Mouse (Mus musculus): Measurements from ENCODE around the gene Slc1a2. TPM values are rescaled to one million over a fixed set of nuclear protein-coding genes. Genes with fewer than 3 reads are reported as not detected.

The Slc1a2 gene
- polyA plus RNA-seq, 1 experiment from 2014 or later, result 19.8 TPM

DNA sequence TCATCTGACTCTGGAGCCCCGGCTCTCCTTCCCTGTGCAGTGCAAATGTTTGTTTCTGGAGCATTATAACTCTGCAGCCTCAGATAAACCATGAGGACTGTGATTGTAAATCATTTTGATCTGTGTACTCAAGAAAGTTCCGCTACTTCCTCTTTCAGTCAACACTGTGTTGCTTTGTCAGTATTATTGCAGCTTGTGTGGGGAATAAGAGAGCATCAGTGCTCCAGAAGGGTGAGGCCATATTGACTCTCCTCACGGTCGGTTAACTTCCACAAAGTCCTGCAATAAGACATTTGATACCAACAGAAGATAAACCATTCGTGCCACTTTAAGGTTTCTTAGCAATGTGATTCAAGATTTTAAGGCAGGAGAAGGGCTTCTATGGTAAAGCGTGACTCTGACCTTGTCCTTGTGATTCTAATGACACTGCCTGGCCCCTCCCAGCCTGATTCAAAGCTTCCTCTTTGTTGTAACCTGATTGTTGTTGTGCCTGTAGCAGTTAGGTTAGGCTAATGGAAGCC, 156.9 kb downstream of the Slc1a2 start:
- Histone ChIP-seq H3K4me1 (replicated peaks; ENCODE audit: control insufficient read depth, insufficient read depth, low read length) (no peaks in the 10 kb centered on the region), H3K4me3 (ENCODE audit: low read depth, low read length) (no peak overlapping the region), H3K4me2 (replicated peaks; ENCODE audit: low read depth, low read length) (no peak overlapping the region), H3K27ac (ENCODE audit: low read depth, low read length) (no peak overlapping the region), H3K27me3 (ENCODE audit: control insufficient read depth, insufficient read depth, low read length) (no peaks in the 10 kb centered on the region), H3K36me3 (ENCODE audit: control insufficient read depth, insufficient read depth, low read length) (no peaks in the 10 kb centered on the region), H3K9ac (ENCODE audit: low read depth, low read length) (no peak overlapping the region), H3K9me3 (ENCODE audit: control insufficient read depth, low read length) (no peaks in the 10 kb centered on the region)
- ATAC-seq (ENCODE audit: low FRiP score), result no peak
- no peak for DNase-seq (ENCODE audit: low spot score)
- WGBS, result 79% methylated on average over 6 of the region's 6 CpGs

DNA sequence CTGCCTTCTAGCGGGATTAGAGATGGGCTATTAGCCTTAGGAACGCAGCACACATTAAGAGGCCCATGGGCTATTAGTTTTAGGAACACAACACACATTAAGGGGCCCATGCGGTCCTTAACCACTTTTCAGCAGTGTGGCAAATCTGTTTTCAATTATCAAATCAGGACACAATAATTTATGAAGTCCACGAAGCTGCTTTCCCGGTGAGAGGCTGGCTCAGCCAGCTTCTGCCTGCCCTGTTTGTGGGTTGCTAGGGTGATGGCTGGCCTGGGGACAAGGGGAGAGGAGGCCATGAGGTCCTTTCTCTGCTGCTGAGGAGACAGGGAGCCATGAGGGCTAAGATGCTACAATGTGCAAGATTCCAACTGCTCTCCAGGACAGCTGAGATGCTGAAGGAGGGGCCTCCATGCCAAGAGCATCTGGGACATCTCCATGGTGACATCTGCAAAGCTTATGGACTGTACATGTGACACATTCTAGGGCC, 161.8 kb downstream of the Slc1a2 start:
- Histone ChIP-seq H3K9me3 (ENCODE audit: control insufficient read depth, low read length) (no peaks in the 10 kb centered on the region), H3K9ac (ENCODE audit: low read depth, low read length) (no peak overlapping the region), H3K4me3 (ENCODE audit: low read depth, low read length) (no peak overlapping the region), H3K27me3 (ENCODE audit: control insufficient read depth, insufficient read depth, low read length) (no peaks in the 10 kb centered on the region), H3K27ac (ENCODE audit: low read depth, low read length) (no peak overlapping the region), H3K4me1 (replicated peaks; ENCODE audit: control insufficient read depth, insufficient read depth, low read length) (no peaks in the 10 kb centered on the region), H3K4me2 (replicated peaks; ENCODE audit: low read depth, low read length) (no peak overlapping the region), H3K36me3 (ENCODE audit: control insufficient read depth, insufficient read depth, low read length) (no peaks in the 10 kb centered on the region)
- WGBS, result 48% methylated on average over 5 of the region's 5 CpGs
- ATAC-seq (ENCODE audit: low FRiP score), result peak; percentile 81; the same call in 1 of the 2 replicates
- peak; percentile 31 for DNase-seq (ENCODE audit: low spot score)

DNA sequence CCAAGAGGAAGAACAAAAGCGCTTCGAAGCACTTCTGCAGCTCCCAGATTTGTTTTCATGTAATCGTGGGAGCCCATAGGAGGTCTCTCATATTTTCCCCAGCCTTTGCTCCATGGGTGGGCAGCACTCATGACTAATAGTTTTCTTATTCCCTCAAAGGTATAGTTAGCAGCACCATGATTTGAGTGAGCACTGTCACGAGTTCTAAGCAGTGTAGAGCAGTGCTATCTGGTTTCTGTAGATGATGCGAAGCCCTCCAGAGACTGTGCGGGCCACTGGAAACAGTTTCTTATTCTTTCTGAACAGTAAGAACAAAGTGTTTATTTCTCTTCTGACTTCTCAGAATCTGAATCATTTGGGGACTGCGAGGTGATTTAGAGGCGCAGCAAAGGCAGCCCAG, 162.3 kb downstream of the Slc1a2 start:
- Histone ChIP-seq H3K9ac (ENCODE audit: low read depth, low read length) (no peak overlapping the region), H3K4me3 (ENCODE audit: low read depth, low read length) (no peak overlapping the region), H3K27me3 (ENCODE audit: control insufficient read depth, insufficient read depth, low read length) (no peaks in the 10 kb centered on the region), H3K36me3 (ENCODE audit: control insufficient read depth, insufficient read depth, low read length) (no peaks in the 10 kb centered on the region), H3K4me1 (replicated peaks; ENCODE audit: control insufficient read depth, insufficient read depth, low read length) (no peaks in the 10 kb centered on the region), H3K27ac (ENCODE audit: low read depth, low read length) (no peak overlapping the region), H3K9me3 (ENCODE audit: control insufficient read depth, low read length) (no peaks in the 10 kb centered on the region), H3K4me2 (replicated peaks; ENCODE audit: low read depth, low read length) (no peak overlapping the region)
- DNase-seq (ENCODE audit: low spot score) (no peak), ATAC-seq (ENCODE audit: low FRiP score) (no peak)
- WGBS, result 85% methylated on average over 8 of the region's 8 CpGs

DNA sequence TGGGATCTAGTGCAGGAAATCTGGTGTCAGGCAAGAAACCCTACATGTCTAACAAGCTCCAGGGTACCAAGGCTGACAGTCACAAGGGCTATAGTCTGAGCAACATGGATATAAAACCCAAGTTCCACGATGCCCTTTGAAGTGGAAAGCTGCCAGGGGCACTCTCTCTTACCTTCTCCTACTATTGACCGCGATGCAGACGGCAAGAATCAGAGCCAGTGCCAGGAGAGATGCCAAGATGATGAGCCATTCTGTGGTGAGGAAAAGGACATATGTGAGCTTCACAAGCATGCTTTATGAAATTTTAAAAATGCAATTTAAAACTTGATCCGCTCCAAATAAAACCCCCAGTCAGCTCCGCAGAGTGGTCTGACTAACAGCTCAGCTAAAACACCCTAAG, 163.6 kb downstream of the Slc1a2 start:
- Histone ChIP-seq H3K9me3 (ENCODE audit: control insufficient read depth, low read length) (no peaks in the 10 kb centered on the region), H3K27me3 (ENCODE audit: control insufficient read depth, insufficient read depth, low read length) (no peaks in the 10 kb centered on the region), H3K27ac (ENCODE audit: low read depth, low read length) (no peak overlapping the region), H3K4me1 (replicated peaks; ENCODE audit: control insufficient read depth, insufficient read depth, low read length) (no peaks in the 10 kb centered on the region), H3K36me3 (ENCODE audit: control insufficient read depth, insufficient read depth, low read length) (no peaks in the 10 kb centered on the region), H3K4me2 (replicated peaks; ENCODE audit: low read depth, low read length) (no peak overlapping the region), H3K9ac (ENCODE audit: low read depth, low read length) (no peak overlapping the region), H3K4me3 (ENCODE audit: low read depth, low read length) (no peak overlapping the region)
- WGBS, result 93% methylated on average over 6 of the region's 6 CpGs
- no peak for DNase-seq (ENCODE audit: low spot score)
- no peak for ATAC-seq (ENCODE audit: low FRiP score)

DNA sequence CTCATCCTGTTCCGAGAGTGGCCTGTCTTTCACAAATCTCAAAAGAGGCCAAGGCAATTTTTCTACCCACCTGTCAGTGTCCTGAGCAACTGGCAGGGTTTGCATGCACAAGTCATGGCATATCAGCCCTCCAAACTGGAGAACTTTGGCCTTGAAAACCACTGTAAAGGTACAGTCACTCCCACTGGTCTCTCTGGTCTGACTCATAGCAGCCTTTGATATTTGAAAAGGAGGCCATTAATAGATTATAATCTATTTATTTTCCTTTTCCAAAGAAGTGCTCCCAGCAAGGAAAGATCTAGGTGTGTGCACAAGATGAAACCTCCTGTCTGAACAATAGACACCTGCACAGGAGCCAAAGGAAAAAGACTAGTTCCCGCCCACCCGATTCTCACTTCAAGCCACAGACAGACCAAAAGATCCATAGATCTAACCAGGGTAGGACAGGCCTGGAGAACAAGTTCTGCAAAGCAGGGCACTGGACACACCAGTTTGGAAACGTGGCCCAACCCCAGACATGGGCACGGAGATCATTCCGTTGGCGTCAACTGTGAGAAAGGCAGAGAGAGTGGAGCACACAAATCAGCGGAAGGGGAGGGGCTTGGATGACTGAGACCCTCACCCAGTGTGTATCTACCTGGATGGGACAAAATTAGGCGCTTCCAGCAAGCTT, 167.6 kb downstream of the Slc1a2 start:
- no peaks in the 10 kb centered on the region for H3K36me3 ChIP-seq (ENCODE audit: control insufficient read depth, insufficient read depth, low read length)
- 93% methylated on average over 9 of the region's 9 CpGs for WGBS
- DNase-seq (ENCODE audit: low spot score) (no peak), ATAC-seq (ENCODE audit: low FRiP score) (no peak)
- no peak overlapping the region for H3K9ac ChIP-seq (ENCODE audit: low read depth, low read length)
- H3K27me3 ChIP-seq (ENCODE audit: control insufficient read depth, insufficient read depth, low read length), result no peaks in the 10 kb centered on the region
- H3K4me3 ChIP-seq (ENCODE audit: low read depth, low read length), result no peak overlapping the region
- H3K27ac ChIP-seq (ENCODE audit: low read depth, low read length), result no peak overlapping the region
- H3K9me3 ChIP-seq (ENCODE audit: control insufficient read depth, low read length), result no peaks in the 10 kb centered on the region
- no peaks in the 10 kb centered on the region for H3K4me1 ChIP-seq (replicated peaks; ENCODE audit: control insufficient read depth, insufficient read depth, low read length)
- H3K4me2 ChIP-seq (replicated peaks; ENCODE audit: low read depth, low read length), result no peak overlapping the region

DNA sequence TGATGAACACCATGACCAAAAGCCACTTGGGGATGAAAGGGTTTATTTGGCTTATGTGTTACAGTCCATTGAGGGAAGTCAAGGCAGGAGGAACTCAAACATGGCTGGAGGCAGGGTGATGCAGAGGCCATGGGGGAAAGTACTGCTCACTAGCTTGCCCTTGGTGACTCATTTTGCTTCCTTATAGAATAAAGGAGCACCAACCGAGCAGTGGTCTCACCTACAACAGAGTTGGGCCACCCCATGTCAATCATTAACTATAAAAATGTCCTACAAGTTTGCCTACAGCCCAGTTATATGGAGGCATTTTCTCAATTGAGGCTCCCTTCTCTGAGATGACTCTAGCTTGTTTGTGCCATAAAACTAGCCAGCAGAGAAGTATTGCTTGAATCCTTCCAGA, 169.4 kb downstream of the Slc1a2 start:
- Histone ChIP-seq H3K36me3 (ENCODE audit: control insufficient read depth, insufficient read depth, low read length) (no peaks in the 10 kb centered on the region), H3K27me3 (ENCODE audit: control insufficient read depth, insufficient read depth, low read length) (no peaks in the 10 kb centered on the region), H3K27ac (ENCODE audit: low read depth, low read length) (no peak overlapping the region), H3K9me3 (ENCODE audit: control insufficient read depth, low read length) (no peaks in the 10 kb centered on the region), H3K4me2 (replicated peaks; ENCODE audit: low read depth, low read length) (no peak overlapping the region), H3K4me1 (replicated peaks; ENCODE audit: control insufficient read depth, insufficient read depth, low read length) (no peaks in the 10 kb centered on the region), H3K4me3 (ENCODE audit: low read depth, low read length) (no peak overlapping the region), H3K9ac (ENCODE audit: low read depth, low read length) (no peak overlapping the region)
- DNase-seq (ENCODE audit: low spot score), result no peak
- ATAC-seq (ENCODE audit: low FRiP score), result no peak
- WGBS, result 86% methylated on average over 1 of the region's 1 CpGs

DNA sequence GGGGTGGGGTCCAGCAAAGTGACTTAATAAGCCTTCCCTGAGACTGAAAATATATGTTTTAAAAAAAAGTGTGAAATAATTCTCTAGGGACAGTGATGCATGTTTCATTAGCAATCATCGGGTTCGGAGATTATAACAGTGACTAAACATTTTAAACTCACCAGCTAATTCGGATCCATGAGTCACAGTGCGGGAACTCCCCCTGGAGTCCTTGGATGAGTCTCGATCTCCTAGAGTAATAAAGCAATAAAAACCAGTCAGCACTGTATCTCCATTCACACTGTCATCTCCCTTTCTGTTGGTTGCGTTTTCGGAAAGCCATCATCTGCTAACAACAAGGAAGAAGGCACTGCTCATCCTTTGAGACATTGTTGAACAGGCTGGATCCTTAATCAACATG, 169.9 kb downstream of the Slc1a2 start:
- no peak overlapping the region for H3K9ac ChIP-seq (ENCODE audit: low read depth, low read length)
- WGBS, result 92% methylated on average over 7 of the region's 7 CpGs
- no peaks in the 10 kb centered on the region for H3K36me3 ChIP-seq (ENCODE audit: control insufficient read depth, insufficient read depth, low read length)
- no peak overlapping the region for H3K4me3 ChIP-seq (ENCODE audit: low read depth, low read length)
- H3K27me3 ChIP-seq (ENCODE audit: control insufficient read depth, insufficient read depth, low read length), result no peaks in the 10 kb centered on the region
- H3K9me3 ChIP-seq (ENCODE audit: control insufficient read depth, low read length), result no peaks in the 10 kb centered on the region
- no peak overlapping the region for H3K27ac ChIP-seq (ENCODE audit: low read depth, low read length)
- ATAC-seq (ENCODE audit: low FRiP score), result no peak
- H3K4me1 ChIP-seq (replicated peaks; ENCODE audit: control insufficient read depth, insufficient read depth, low read length), result no peaks in the 10 kb centered on the region
- DNase-seq (ENCODE audit: low spot score), result no peak
- no peak overlapping the region for H3K4me2 ChIP-seq (replicated peaks; ENCODE audit: low read depth, low read length)

DNA sequence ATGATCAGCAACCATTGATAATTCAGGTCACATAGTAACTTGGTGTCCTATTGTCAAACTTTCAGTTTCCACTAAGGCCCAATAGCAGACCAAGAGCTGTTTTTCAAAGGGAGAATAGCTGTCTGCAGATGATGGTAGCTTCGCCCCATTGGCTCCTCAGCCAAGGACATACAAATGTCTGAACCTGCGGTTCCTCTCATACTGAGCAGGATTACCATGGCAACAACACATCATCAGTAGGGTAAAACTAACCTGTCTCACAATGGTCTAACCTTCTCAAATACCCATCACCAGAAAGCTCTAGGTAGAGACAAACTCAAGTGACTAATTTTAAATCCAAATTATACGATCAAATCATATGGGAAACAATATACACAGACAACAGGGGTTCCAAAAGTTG, 170.7 kb downstream of the Slc1a2 start:
- WGBS, result 83% methylated on average over 3 of the region's 3 CpGs
- Histone ChIP-seq H3K4me3 (ENCODE audit: low read depth, low read length) (no peak overlapping the region), H3K4me1 (replicated peaks; ENCODE audit: control insufficient read depth, insufficient read depth, low read length) (no peaks in the 10 kb centered on the region), H3K9me3 (ENCODE audit: control insufficient read depth, low read length) (no peaks in the 10 kb centered on the region), H3K36me3 (ENCODE audit: control insufficient read depth, insufficient read depth, low read length) (no peaks in the 10 kb centered on the region), H3K9ac (ENCODE audit: low read depth, low read length) (no peak overlapping the region), H3K27ac (ENCODE audit: low read depth, low read length) (no peak overlapping the region), H3K27me3 (ENCODE audit: control insufficient read depth, insufficient read depth, low read length) (no peaks in the 10 kb centered on the region), H3K4me2 (replicated peaks; ENCODE audit: low read depth, low read length) (no peak overlapping the region)
- ATAC-seq (ENCODE audit: low FRiP score), result no peak
- no peak for DNase-seq (ENCODE audit: low spot score)

DNA sequence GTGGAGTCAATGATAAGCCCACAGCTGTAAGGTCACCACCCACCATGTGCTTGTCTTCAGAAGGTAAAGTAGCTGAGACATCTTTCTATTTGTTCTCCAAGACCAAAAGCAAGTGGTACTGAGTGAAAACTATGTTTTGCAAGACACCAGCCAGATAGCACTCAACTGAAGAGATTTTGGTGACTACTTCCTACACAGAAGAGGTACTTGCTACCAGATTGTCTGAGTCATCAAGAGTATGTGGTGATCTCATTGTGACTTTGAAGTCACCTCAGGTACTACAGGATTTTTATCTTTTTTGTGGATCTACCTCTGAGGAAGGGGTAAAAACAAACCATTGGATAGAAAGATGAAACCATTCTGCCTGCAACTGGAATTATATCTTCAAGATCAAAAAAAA, 173.1 kb downstream of the Slc1a2 start:
- H3K36me3 ChIP-seq (ENCODE audit: control insufficient read depth, insufficient read depth, low read length), result no peaks in the 10 kb centered on the region
- DNase-seq (ENCODE audit: low spot score) (no peak), ATAC-seq (ENCODE audit: low FRiP score) (no peak)
- no peak overlapping the region for H3K4me2 ChIP-seq (replicated peaks; ENCODE audit: low read depth, low read length)
- H3K27me3 ChIP-seq (ENCODE audit: control insufficient read depth, insufficient read depth, low read length), result no peaks in the 10 kb centered on the region
- no peak overlapping the region for H3K9ac ChIP-seq (ENCODE audit: low read depth, low read length)
- H3K9me3 ChIP-seq (ENCODE audit: control insufficient read depth, low read length), result no peaks in the 10 kb centered on the region
- H3K4me3 ChIP-seq (ENCODE audit: low read depth, low read length), result no peak overlapping the region
- no peaks in the 10 kb centered on the region for H3K4me1 ChIP-seq (replicated peaks; ENCODE audit: control insufficient read depth, insufficient read depth, low read length)
- H3K27ac ChIP-seq (ENCODE audit: low read depth, low read length), result no peak overlapping the region

Measured in hindbrain, embryonic 11.5 days (tissue).